Mouse (Mus musculus) layer of hippocampus, adult 2 months (tissue): ENCODE results near the gene Mrrf. TPM values are rescaled to one million over a fixed set of nuclear protein-coding genes. Genes with fewer than 3 reads are reported as not detected.
A peak's percentile ranks its signal among the peaks of the same experiment; 100 is the strongest.

Experiments
- DNase-seq, 2 experiments: peaks; one replicate each; pipeline ENCODE4 v3.0.0; 2022; ENCODE audit warnings: low spot score in 2 of 2
- H3K27ac ChIP-seq: fragments of 200-600 bp; 2 replicates; pipeline ENCODE4 v1.8.1; 2022
- H3K4me3 ChIP-seq: fragments of 200-600 bp; 2 replicates; pipeline ENCODE4 v1.8.1; 2022; ENCODE audit warnings: mild to moderate bottlenecking
- CTCF ChIP-seq: fragments of 200-600 bp; conservative IDR thresholded peaks from 2 replicates; pipeline ENCODE4 v1.8.1; 2022; ENCODE audit warnings: antibody characterized with exemption, mild to moderate bottlenecking, moderate library complexity
- total RNA-seq, 2 experiments: library from RNA; stranded (reverse); gene quantifications; 2 replicates each; pipeline ENCODE4 v1.2.3; 2021

The Mrrf gene
- total RNA-seq, 2 experiments from 2014 or later = 13.8 to 18.6 TPM

DNA sequence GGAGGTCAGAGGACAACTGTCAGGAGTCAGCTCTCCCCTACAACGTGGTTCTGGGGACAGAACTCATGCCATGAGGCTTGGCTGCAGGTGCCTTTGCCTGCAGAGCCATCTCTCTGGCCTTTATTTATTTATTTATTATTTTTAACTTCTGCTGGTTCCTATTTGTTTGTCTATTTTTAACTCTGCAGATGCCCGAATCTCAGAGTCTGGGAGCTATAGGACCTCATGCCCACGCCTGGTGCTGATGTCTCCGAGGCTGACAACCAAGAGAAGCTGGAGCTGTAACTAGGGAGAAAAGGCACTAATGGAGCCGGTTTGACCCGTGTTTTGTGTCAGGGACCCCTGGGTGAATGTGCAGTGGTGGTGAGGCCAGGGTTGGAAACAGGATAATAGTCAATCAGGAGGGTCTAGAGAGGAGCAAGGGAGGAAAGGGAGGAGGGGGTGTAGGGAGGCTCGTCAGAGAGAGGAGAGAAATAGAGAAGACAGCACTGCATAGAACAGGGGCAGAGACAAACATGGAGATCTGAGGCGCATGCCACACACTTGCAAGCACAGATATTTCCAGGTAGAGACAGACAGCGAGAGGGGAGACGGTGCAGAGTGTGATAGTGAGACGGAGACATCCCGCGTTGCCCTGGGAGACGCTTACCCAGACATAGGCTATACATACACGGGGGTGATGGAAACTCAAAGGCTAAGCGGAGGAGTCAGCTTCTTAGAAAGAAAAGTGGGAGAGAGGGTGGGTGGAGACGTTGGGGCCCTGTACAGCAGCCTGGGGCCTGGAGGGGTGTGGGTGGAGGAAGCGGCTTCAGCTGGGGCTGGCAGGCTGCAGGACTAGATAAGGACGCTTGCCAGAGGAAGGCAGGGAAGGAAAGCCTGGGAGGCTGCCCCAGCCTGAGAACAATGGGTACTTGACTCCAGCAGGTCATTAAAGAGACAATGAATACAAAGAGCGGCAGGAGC is 62.0 kb downstream of the Mrrf start:
- Histone ChIP-seq H3K4me3 (no peak overlapping the region), H3K27ac (peak overlapping the region; percentile 70)
- DNase-seq = peak in 1 of 2 experiments; percentile 61
- TF ChIP-seq CTCF = no peak

- no peak for DNase-seq
- TF ChIP-seq CTCF = no peak
- Histone ChIP-seq H3K27ac (peak overlapping the region; percentile 70), H3K4me3 (no peak overlapping the region)
Measured at GRCm38 (mm10) chr2:36198882-36199262, 62.7 kb downstream of the Mrrf start.

GRCm38 (mm10) chr2:36200813-36201212 is 64.6 kb downstream of the Mrrf start:
- TF ChIP-seq CTCF = no peak
- DNase-seq = no peak
- H3K27ac ChIP-seq = no peak overlapping the region

DNA sequence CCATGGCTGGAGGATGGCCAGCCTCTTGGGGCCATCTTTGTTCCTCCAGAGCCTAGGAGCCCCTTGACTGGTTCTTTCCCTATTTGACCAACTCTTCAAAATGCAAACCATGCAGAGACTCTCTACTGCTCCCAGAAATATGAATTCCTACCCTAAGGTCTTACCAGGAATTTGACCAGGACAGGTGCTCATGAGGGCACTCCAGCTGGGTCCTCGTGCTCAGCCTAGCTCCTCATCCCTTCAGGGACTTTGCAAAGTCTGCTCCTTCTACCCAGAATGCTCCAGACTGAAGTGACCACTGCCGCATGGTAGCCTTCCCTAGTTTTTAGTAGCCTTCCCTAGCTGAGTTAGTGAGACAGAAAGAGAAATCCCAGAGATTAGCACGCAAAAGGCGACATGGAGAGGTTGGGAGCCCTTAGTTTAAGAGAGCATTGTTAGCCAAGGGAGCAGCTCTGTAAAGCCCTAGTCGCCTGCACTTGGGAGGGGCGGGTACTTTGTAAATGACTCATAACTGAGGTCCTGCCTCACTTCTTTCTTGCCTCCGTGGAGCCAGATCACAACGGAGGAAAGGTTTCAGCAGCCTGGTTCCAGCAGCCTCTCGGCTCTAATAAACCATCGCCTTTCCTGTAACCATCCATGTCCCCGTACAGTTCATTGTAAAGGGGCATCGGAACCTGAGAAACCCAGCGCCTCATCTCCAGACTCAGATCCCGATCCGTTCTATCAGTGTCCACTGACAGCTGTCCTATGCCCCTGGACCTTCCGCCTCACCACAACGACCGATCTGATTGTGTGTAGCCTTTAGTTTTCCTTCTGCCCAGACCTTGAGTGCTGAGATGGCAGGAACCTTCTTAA is 65.8 kb downstream of the Mrrf start:
- Histone ChIP-seq H3K4me3 (no peak overlapping the region), H3K27ac (no peak overlapping the region)
- TF ChIP-seq CTCF = no peak
- no peak for DNase-seq

More at GRCm38 (mm10) chr2:36200813-36201212, 64.6 kb downstream of the Mrrf start:
- H3K4me3 ChIP-seq = no peak overlapping the region

DNA sequence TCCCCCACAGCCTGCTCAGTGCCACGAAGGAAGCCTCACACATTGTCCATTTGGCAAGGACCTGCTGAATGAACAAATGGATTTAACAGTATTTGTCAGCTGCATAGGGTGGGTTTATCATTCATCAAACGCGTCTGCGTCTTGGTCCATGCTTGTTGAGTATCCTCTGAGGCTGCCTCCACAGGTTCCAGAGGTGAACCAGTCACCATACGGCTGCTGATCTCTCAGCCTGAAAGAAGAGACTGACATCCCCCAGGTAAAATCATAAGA is 66.4 kb downstream of the Mrrf start:
- Histone ChIP-seq H3K4me3 (no peak overlapping the region; the same call in 1 of the 2 replicates), H3K27ac (peak overlapping the region; percentile 67; the same call in 1 of the 2 replicates)
- no peak for DNase-seq
- no peak for TF ChIP-seq CTCF

GRCm38 (mm10) chr2:36203011-36203825 is 67.0 kb downstream of the Mrrf start:
- peak; percentile 38 to 47 for DNase-seq
- peak; percentile 42 for TF ChIP-seq CTCF
- Histone ChIP-seq H3K27ac (peak overlapping the region; percentile 67), H3K4me3 (peak overlapping the region; percentile 41)

DNA sequence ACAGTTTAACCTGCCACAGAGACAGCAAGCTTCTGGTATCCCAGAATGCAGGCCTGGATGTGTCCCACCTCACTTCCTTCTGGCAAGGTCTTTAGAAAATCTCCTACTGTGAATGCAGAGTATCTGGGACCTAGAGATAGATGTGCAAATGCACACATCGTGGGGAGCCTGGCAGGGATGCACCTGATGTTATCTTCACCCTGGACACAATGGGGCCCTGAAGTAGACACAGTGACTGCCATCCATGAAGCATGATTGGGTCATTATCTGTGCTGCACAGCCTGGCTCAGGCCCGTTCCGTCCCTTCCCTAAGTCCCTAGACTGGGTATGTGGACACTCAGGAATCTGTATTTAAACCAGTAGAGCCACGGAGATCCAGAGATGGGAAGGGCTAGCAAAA is 68.4 kb downstream of the Mrrf start:
- H3K27ac ChIP-seq = no peak overlapping the region
- DNase-seq = no peak
- H3K4me3 ChIP-seq = no peak overlapping the region
- TF ChIP-seq CTCF = no peak

GRCm38 (mm10) chr2:36207071-36207470 is 70.9 kb downstream of the Mrrf start:
- no peak overlapping the region for H3K4me3 ChIP-seq

DNA sequence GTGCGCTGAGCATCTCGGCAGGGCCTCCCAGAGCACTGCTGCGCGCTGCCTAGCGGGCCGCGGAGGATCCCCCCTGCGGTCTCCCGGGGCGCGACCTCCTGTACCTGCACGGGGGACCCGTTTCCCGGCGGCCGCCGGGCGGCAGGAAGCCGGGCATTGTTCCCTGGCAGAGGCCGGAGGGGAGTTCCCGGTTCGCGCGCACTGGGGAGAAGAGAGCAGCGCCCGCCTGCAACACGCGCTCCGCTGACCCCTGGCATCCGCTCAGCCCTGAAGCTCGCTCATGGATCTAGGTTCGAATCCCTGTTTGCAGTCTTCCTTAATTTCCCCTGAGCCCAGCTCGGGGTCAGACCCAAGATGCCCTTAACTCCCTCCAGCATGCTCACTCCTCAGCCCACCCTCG is 74.6 kb downstream of the Mrrf start:
- no peak for TF ChIP-seq CTCF
- DNase-seq = no peak
- Histone ChIP-seq H3K4me3 (no peak overlapping the region; the same call in 1 of the 2 replicates), H3K27ac (no peak overlapping the region)

More at GRCm38 (mm10) chr2:36207071-36207470, 70.9 kb downstream of the Mrrf start:
- H3K27ac ChIP-seq = no peak overlapping the region
- no peak for TF ChIP-seq CTCF
- DNase-seq = no peak

GRCm38 (mm10) chr2:36211785-36212184 is 75.6 kb downstream of the Mrrf start:
- no peak for DNase-seq
- TF ChIP-seq CTCF = no peak
- Histone ChIP-seq H3K4me3 (no peak overlapping the region), H3K27ac (no peak overlapping the region)

DNA sequence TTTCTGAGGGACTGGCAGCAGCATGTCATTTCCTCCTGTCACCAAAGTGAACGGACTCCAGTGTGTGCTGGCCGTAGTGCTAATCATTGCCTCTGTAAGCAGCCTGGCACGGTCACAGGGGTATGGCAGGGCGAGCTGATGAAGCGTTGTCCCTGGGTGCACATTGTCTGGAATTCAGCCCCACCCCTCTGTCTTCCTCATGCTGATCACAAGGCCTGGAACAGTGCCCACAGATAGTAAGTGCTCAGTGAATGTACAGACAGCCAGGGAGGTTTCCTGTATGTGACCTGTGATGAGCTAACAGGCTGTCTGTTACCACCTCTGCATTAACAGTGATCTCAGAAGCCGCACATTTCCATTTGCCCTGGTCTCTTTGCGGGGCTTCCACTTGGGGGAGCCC is 76.9 kb downstream of the Mrrf start:
- no peak overlapping the region for H3K27ac ChIP-seq
- no peak overlapping the region for H3K4me3 ChIP-seq
- no peak for DNase-seq
- no peak for TF ChIP-seq CTCF

- TF ChIP-seq CTCF = peak; percentile 82
- Histone ChIP-seq H3K27ac (no peak overlapping the region), H3K4me3 (peak overlapping the region; percentile 9; the same call in 1 of the 2 replicates)
- peak; percentile 83 to 93 for DNase-seq
Measured at GRCm38 (mm10) chr2:36214023-36214422, 77.8 kb downstream of the Mrrf start.

- H3K4me3 ChIP-seq = peak overlapping the region; percentile 9; the same call in 1 of the 2 replicates
- H3K27ac ChIP-seq = no peak overlapping the region
- no peak for DNase-seq
- TF ChIP-seq CTCF = peak; percentile 44; the same call in 1 of the 2 replicates
Measured at GRCm38 (mm10) chr2:36214425-36214824, 78.2 kb downstream of the Mrrf start.
